Mouse (Mus musculus) brain, embryonic 14.5 days (tissue): ENCODE measurements at regions not wholly inside any gene's neighbourhood (a gene's known extent, or its start where the extent isn't known, plus 50 kb on each side); places are given as distances from the start of the nearest gene placed in this dataset.

Experiments used
- CTCF ChIP-seq: fragments of 200-500 bp; IDR thresholded peaks from 2 replicates; pipeline ENCODE4 v1.5.1; 2012; ENCODE audit warnings: inconsistent platforms, mild to moderate bottlenecking, moderate library complexity, borderline replicate concordance; ENCODE audit not compliant: insufficient read depth, insufficient read length; ENCODE audit errors: extremely low read depth
- POLR2A ChIP-seq: fragments of 200-500 bp; IDR thresholded peaks from 2 replicates; pipeline ENCODE4 v1.6.1; 2012; ENCODE audit warnings: mild to moderate bottlenecking, inconsistent platforms, borderline replicate concordance; ENCODE audit not compliant: poor library complexity, insufficient read depth, insufficient read length, severe bottlenecking; ENCODE audit errors: extremely low read depth

GRCm38 (mm10) chr10:55237156-55237555 is 869.6 kb upstream of the Msl3l2 start:
- TF ChIP-seq POLR2A (no peak), CTCF (no peak)
